Mouse (Mus musculus): Measurements from ENCODE around the gene Wnk4. TPM values are rescaled to one million over a fixed set of nuclear protein-coding genes. Genes with fewer than 3 reads are reported as not detected.
"Not testable (repeated sequence)": the region's sequence is repeated elsewhere in the genome, so short reads cannot be mapped to it uniquely, and the experiment has no call there.

The Wnk4 gene
- total RNA-seq, 2 experiments from 2014 or later = 0.35 to 1.4 TPM

- DNase-seq = no peak
Measured at GRCm38 (mm10) chr11:101316501-101316917, 56.1 kb downstream of the Wnk4 start.

GRCm38 (mm10) chr11:101323609-101324008 is 63.2 kb downstream of the Wnk4 start:
- peak; percentile 71 for DNase-seq

GRCm38 (mm10) chr11:101324763-101325162 is 64.4 kb downstream of the Wnk4 start, which contains the start of gene Aoc2:
Gene Aoc2, plus strand, starts transcription at chr11:101325063.
- DNase-seq = no peak

- DNase-seq = not testable (repeated sequence)
Measured at GRCm38 (mm10) chr11:101325201-101325600, 64.8 kb downstream of the Wnk4 start.

- DNase-seq = no peak
Measured at GRCm38 (mm10) chr11:101326147-101326546, 65.8 kb downstream of the Wnk4 start.

Other genes starting within 250 kb of the Wnk4 start
- 10 to 100 TPM in 1 of 2 experiments, 1 to 10 TPM in 1; 9.2 to 11.6 TPM for gene Naglu, start 190.6 kb upstream of the Wnk4 start, total RNA-seq (2021)
- under 1 TPM; 0.23 to 0.25 TPM for gene Hsd17b1, start 182.2 kb upstream of the Wnk4 start, total RNA-seq (2021)
- 10 to 100 TPM; 10.7 to 11.7 TPM for gene Coasy, start 178.0 kb upstream of the Wnk4 start, total RNA-seq (2021)
- 10 to 100 TPM; 10.7 to 12.2 TPM for gene Mlx, start 173.3 kb upstream of the Wnk4 start, total RNA-seq (2021)
- gene Psmc3ip, start 165.1 kb upstream of the Wnk4 start, total RNA-seq (2021) = 1 to 10 TPM; 2.8 to 4.0 TPM
- gene Retreg3, start 140.7 kb upstream of the Wnk4 start, total RNA-seq (2021) = 10 to 100 TPM; 37.3 to 37.5 TPM
- 10 to 100 TPM; 37.4 to 39.0 TPM for gene Tubg1, start 140.6 kb upstream of the Wnk4 start, total RNA-seq (2021)
- gene Tubg2, start 104.7 kb upstream of the Wnk4 start, total RNA-seq (2021) = 1 to 10 TPM; 5.5 to 6.3 TPM
- gene Cntnap1, start 90.0 kb upstream of the Wnk4 start, total RNA-seq (2021) = 1 to 10 TPM; 4.2 to 4.3 TPM
- gene Plekhh3, start 89.2 kb upstream of the Wnk4 start, total RNA-seq (2021) = 10 to 100 TPM; 33.2 to 36.7 TPM
- not detected for gene Ccr10, start 85.1 kb upstream of the Wnk4 start, total RNA-seq (2021)
- gene Ezh1, start 34.1 kb upstream of the Wnk4 start, total RNA-seq (2021) = 10 to 100 TPM; 17.2 to 17.7 TPM
- 10 to 100 TPM; 70.5 to 72.8 TPM for gene Ramp2, start 14.5 kb upstream of the Wnk4 start, total RNA-seq (2021)
- gene Vps25, start 6.9 kb upstream of the Wnk4 start, total RNA-seq (2021) = 10 to 100 TPM; 40.1 to 44.3 TPM
- gene Cntd1, start 18.4 kb downstream of the Wnk4 start, total RNA-seq (2021) = under 1 TPM; 0.14 to 0.18 TPM
- 10 to 100 TPM; 66.3 to 74.5 TPM for gene Coa3, start 18.5 kb downstream of the Wnk4 start, total RNA-seq (2021)
- gene Becn1, start 41.7 kb downstream of the Wnk4 start, total RNA-seq (2021) = 10 to 100 TPM; 74.5 to 76.9 TPM
- gene Psme3, start 55.6 kb downstream of the Wnk4 start, total RNA-seq (2021) = 10 to 100 TPM; 72.4 TPM
- gene Aoc2, start 64.5 kb downstream of the Wnk4 start, total RNA-seq (2021) = 1 to 10 TPM; 1.7 to 2.3 TPM
- 10 to 100 TPM; 25.2 to 31.0 TPM for gene Aoc3, start 70.0 kb downstream of the Wnk4 start, total RNA-seq (2021)
- under 1 TPM in 1 of 2 experiments, not detected in 1; 0.14 TPM for gene G6pc, start 107.0 kb downstream of the Wnk4 start, total RNA-seq (2021)
- 10 to 100 TPM; 17.4 to 17.6 TPM for gene Aarsd1, start 157.0 kb downstream of the Wnk4 start, total RNA-seq (2021)
- gene Gm27029, start 164.2 kb downstream of the Wnk4 start, total RNA-seq (2021) = 1 to 10 TPM; 3.5 to 5.2 TPM
- 1 to 10 TPM; 6.5 to 6.8 TPM for gene Rundc1, start 164.5 kb downstream of the Wnk4 start, total RNA-seq (2021)
- 100 to 1,000 TPM in 1 of 2 experiments, 10 to 100 TPM in 1; 90.6 to 101 TPM for gene Ptges3l, start 164.8 kb downstream of the Wnk4 start, total RNA-seq (2021)
- gene Rpl27, start 181.7 kb downstream of the Wnk4 start, total RNA-seq (2021) = 10 to 100 TPM; 55.9 to 84.8 TPM
- gene Ifi35, start 187.8 kb downstream of the Wnk4 start, total RNA-seq (2021) = 1 to 10 TPM; 6.6 to 7.2 TPM
- 1 to 10 TPM; 5.0 to 5.8 TPM for gene Rnd2, start 204.4 kb downstream of the Wnk4 start, total RNA-seq (2021)
- gene Vat1, start 205.7 kb downstream of the Wnk4 start, total RNA-seq (2021) = 10 to 100 TPM; 39.4 to 50.2 TPM

Data from gastrocnemius, postnatal 10 days (tissue).